Mouse (Mus musculus) neural tube, embryonic 12.5 days (tissue): ENCODE data around the gene Tenm4. TPM values are rescaled to one million over a fixed set of nuclear protein-coding genes. Genes with fewer than 3 reads are reported as not detected.

ENCODE experiments used
- ATAC-seq: fragments of 200-750 bp; cut with Nextera tagmentation; 2 replicates; pipeline ENCODE4 v1.8.0; 2017; ENCODE audit warnings: low read depth, mild to moderate bottlenecking, moderate TSS enrichment, moderate library complexity; ENCODE audit not compliant: low FRiP score
- H3K27ac ChIP-seq: fragments of 300-500 bp; sonication (generic); 2 replicates; pipeline ENCODE4 v1.5.1; 2016
- H3K27me3 ChIP-seq: fragments of 300-500 bp; sonication (generic); replicated peaks from 2 replicates; pipeline ENCODE4 v1.6.1; 2016; ENCODE audit warnings: mild to moderate bottlenecking
- H3K36me3 ChIP-seq: fragments of 300-500 bp; sonication (generic); 2 replicates; pipeline ENCODE4 v1.6.1; 2016; ENCODE audit warnings: mild to moderate bottlenecking
- H3K4me1 ChIP-seq: fragments of 300-500 bp; sonication (generic); 2 replicates; pipeline ENCODE4 v1.6.1; 2016
- H3K4me2 ChIP-seq: fragments of 300-500 bp; sonication (generic); replicated peaks from 2 replicates; pipeline ENCODE4 v1.6.1; 2016; ENCODE audit warnings: mild to moderate bottlenecking
- H3K4me3 ChIP-seq: fragments of 300-500 bp; sonication (generic); 2 replicates; pipeline ENCODE4 v1.5.1; 2016
- H3K9ac ChIP-seq: fragments of 300-500 bp; sonication (generic); 2 replicates; pipeline ENCODE4 v1.6.1; 2016; ENCODE audit warnings: mild to moderate bottlenecking
- H3K9me3 ChIP-seq: fragments of 300-500 bp; sonication (generic); 2 replicates; pipeline ENCODE4 v1.6.1; 2016; ENCODE audit warnings: mild to moderate bottlenecking
- WGBS: fragments of 180-500 bp; shearing (Covaris S2); methylation state at CpG from one replicate; pipeline ENCODE4 v1.1.7; 2016; 5-methylcytosine and 5-hydroxymethylcytosine counted together
- polyA plus RNA-seq: library from polyadenylated mRNA; unstranded; fragments of >200 nt; fragmentation: Nextera tagmentation; extraction: Ambion mirVana; gene quantifications from 2 replicates; pipeline ENCODE4 v1.2.1, GENCODE M21; 2016

The Tenm4 gene
- polyA plus RNA-seq, 1 experiment from 2014 or later, result 33.0 TPM

DNA sequence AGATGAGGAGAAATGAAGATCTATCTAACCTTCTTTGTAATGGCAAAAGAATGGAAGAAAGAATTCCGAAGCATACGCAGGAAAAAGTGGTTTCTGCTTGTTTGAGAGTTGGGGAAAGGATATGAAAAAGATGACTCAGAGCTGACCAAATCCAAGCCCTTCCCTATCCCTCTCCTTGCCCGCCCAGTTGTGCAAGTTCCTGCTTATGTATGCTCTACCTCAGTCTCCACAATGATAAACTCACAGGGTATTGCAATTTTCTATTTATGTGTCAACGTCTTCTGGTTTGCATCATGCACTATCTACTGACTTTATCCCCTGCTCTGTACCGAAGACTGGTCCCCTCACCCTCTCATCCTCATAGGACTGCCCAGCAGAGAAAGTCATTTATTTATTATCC, 339.4 kb downstream of the Tenm4 start:
- no peak for ATAC-seq
- Histone ChIP-seq H3K9me3 (no peaks in the 10 kb centered on the region), H3K4me3 (no peak overlapping the region), H3K27me3 (no peaks in the 10 kb centered on the region), H3K36me3 (no peaks in the 10 kb centered on the region), H3K4me1 (peaks cover 4% of the 10 kb centered on the region; the same call in 1 of the 2 replicates), H3K9ac (no peak overlapping the region), H3K4me2 (no peak overlapping the region), H3K27ac (no peak overlapping the region)
- 86% methylated on average over 5 of the region's 5 CpGs for WGBS

GRCm38 (mm10) chr7:96511018-96511609, 340.1 kb downstream of the Tenm4 start:
- H3K4me2 ChIP-seq, result no peak overlapping the region
- H3K27me3 ChIP-seq, result no peaks in the 10 kb centered on the region
- no peaks in the 10 kb centered on the region for H3K36me3 ChIP-seq
- no peak overlapping the region for H3K27ac ChIP-seq
- H3K4me3 ChIP-seq, result no peak overlapping the region
- ATAC-seq, result no peak
- 85% methylated on average over 7 of the region's 7 CpGs for WGBS
- H3K4me1 ChIP-seq, result peaks cover 4% of the 10 kb centered on the region; the same call in 1 of the 2 replicates
- H3K9ac ChIP-seq, result no peak overlapping the region
- no peaks in the 10 kb centered on the region for H3K9me3 ChIP-seq

- peaks cover 4% of the 10 kb centered on the region; the same call in 1 of the 2 replicates for H3K4me1 ChIP-seq
- no peaks in the 10 kb centered on the region for H3K9me3 ChIP-seq
- no peak overlapping the region for H3K4me3 ChIP-seq
- ATAC-seq, result no peak
- no peak overlapping the region for H3K27ac ChIP-seq
- H3K27me3 ChIP-seq, result no peaks in the 10 kb centered on the region
- no peak overlapping the region for H3K4me2 ChIP-seq
- WGBS, result 86% methylated on average over 14 of the region's 14 CpGs
- H3K9ac ChIP-seq, result no peak overlapping the region
- H3K36me3 ChIP-seq, result no peaks in the 10 kb centered on the region
Observed at GRCm38 (mm10) chr7:96511953-96512511, 341.0 kb downstream of the Tenm4 start.

- H3K9me3 ChIP-seq, result no peaks in the 10 kb centered on the region
- H3K4me2 ChIP-seq, result no peak overlapping the region
- no peak overlapping the region for H3K4me3 ChIP-seq
- H3K27me3 ChIP-seq, result no peaks in the 10 kb centered on the region
- WGBS, result 0% methylated on average over 2 of the region's 2 CpGs
- no peak for ATAC-seq
- H3K9ac ChIP-seq, result no peak overlapping the region
- no peak overlapping the region for H3K27ac ChIP-seq
- no peaks in the 10 kb centered on the region for H3K36me3 ChIP-seq
- H3K4me1 ChIP-seq, result no peaks in the 10 kb centered on the region
Observed at GRCm38 (mm10) chr7:96519216-96519615, 348.2 kb downstream of the Tenm4 start.

DNA sequence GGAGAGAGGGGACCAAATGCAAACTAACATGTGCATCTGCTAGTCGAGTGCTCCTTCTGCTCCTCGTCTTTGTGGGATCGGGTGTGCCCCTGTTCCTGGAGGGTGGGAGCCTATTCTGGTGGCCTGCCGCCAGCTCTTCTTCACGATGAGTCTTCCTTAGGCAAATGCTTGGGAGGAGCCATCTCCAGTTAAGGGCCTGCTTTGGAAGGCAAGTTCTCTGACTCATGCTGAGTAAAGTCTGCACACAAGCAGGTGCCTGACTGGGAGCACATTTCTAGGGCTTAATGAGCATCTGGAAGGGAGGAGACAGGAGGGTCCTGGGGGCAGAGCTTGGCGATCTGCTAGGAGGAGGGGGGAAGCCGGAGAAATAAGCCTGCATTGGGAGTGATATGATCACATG, 350.9 kb downstream of the Tenm4 start:
- no peaks in the 10 kb centered on the region for H3K4me1 ChIP-seq
- H3K9me3 ChIP-seq, result no peaks in the 10 kb centered on the region
- H3K27me3 ChIP-seq, result no peaks in the 10 kb centered on the region
- ATAC-seq, result no peak
- WGBS, result 77% methylated on average over 7 of the region's 7 CpGs
- H3K4me3 ChIP-seq, result no peak overlapping the region
- H3K9ac ChIP-seq, result no peak overlapping the region
- no peak overlapping the region for H3K4me2 ChIP-seq
- H3K27ac ChIP-seq, result no peak overlapping the region
- H3K36me3 ChIP-seq, result no peaks in the 10 kb centered on the region

DNA sequence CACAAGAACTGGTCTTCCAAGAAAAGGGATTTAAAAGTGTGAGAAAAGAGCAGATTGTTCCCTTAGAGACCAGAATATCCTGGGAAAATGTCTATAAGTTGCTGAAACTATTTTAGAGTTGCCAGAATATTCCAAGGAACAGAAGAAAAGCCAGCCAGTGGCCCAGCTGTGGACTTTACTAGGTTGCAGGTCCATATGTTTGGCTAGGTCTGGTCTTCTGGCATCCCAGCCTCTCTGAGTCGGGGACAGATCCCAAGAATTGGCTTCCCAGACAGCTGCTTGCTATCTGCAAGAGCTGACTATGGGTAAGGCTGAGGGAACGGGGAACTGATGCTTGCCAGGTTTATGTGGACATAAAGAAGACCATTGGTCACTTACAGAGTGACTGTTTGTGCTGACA, 352.6 kb downstream of the Tenm4 start:
- Histone ChIP-seq H3K4me3 (no peak overlapping the region), H3K36me3 (no peaks in the 10 kb centered on the region), H3K27me3 (no peaks in the 10 kb centered on the region), H3K4me1 (no peaks in the 10 kb centered on the region), H3K9me3 (no peaks in the 10 kb centered on the region), H3K27ac (no peak overlapping the region), H3K4me2 (no peak overlapping the region), H3K9ac (no peak overlapping the region)
- no peak for ATAC-seq
- WGBS, result 80% methylated on average over 2 of the region's 2 CpGs

GRCm38 (mm10) chr7:96524486-96525205, 353.6 kb downstream of the Tenm4 start:
- no peaks in the 10 kb centered on the region for H3K9me3 ChIP-seq
- no peaks in the 10 kb centered on the region for H3K36me3 ChIP-seq
- no peak overlapping the region for H3K4me2 ChIP-seq
- 78% methylated on average over 8 of the region's 8 CpGs for WGBS
- no peaks in the 10 kb centered on the region for H3K27me3 ChIP-seq
- ATAC-seq, result no peak
- no peak overlapping the region for H3K9ac ChIP-seq
- no peak overlapping the region for H3K27ac ChIP-seq
- no peaks in the 10 kb centered on the region for H3K4me1 ChIP-seq
- no peak overlapping the region for H3K4me3 ChIP-seq

GRCm38 (mm10) chr7:96525344-96525743, 354.3 kb downstream of the Tenm4 start:
- no peak overlapping the region for H3K9ac ChIP-seq
- no peaks in the 10 kb centered on the region for H3K9me3 ChIP-seq
- no peaks in the 10 kb centered on the region for H3K4me1 ChIP-seq
- no peak overlapping the region for H3K27ac ChIP-seq
- WGBS, result 67% methylated on average over 1 of the region's 1 CpGs
- no peaks in the 10 kb centered on the region for H3K27me3 ChIP-seq
- H3K4me3 ChIP-seq, result no peak overlapping the region
- ATAC-seq, result no peak
- no peak overlapping the region for H3K4me2 ChIP-seq
- H3K36me3 ChIP-seq, result no peaks in the 10 kb centered on the region

GRCm38 (mm10) chr7:96530571-96531426, 359.8 kb downstream of the Tenm4 start:
- ATAC-seq, result no peak
- Histone ChIP-seq H3K9me3 (no peaks in the 10 kb centered on the region), H3K27me3 (no peaks in the 10 kb centered on the region), H3K36me3 (no peaks in the 10 kb centered on the region), H3K9ac (no peak overlapping the region), H3K4me2 (no peak overlapping the region), H3K27ac (no peak overlapping the region), H3K4me3 (no peak overlapping the region), H3K4me1 (0 out of 2 replicates have a peak, but pooled peaks cover 7% of the 10 kb centered on the region)
- WGBS, result 55% methylated on average over 10 of the region's 10 CpGs

- Histone ChIP-seq H3K9me3 (no peaks in the 10 kb centered on the region), H3K36me3 (no peaks in the 10 kb centered on the region), H3K4me3 (no peak overlapping the region), H3K27ac (no peak overlapping the region), H3K4me1 (0 out of 2 replicates have a peak, but pooled peaks cover 10% of the 10 kb centered on the region), H3K4me2 (no peak overlapping the region), H3K27me3 (no peaks in the 10 kb centered on the region), H3K9ac (no peak overlapping the region)
- 32% methylated on average over 5 of the region's 5 CpGs for WGBS
- no peak for ATAC-seq
Observed at GRCm38 (mm10) chr7:96531954-96532737, 361.1 kb downstream of the Tenm4 start.

DNA sequence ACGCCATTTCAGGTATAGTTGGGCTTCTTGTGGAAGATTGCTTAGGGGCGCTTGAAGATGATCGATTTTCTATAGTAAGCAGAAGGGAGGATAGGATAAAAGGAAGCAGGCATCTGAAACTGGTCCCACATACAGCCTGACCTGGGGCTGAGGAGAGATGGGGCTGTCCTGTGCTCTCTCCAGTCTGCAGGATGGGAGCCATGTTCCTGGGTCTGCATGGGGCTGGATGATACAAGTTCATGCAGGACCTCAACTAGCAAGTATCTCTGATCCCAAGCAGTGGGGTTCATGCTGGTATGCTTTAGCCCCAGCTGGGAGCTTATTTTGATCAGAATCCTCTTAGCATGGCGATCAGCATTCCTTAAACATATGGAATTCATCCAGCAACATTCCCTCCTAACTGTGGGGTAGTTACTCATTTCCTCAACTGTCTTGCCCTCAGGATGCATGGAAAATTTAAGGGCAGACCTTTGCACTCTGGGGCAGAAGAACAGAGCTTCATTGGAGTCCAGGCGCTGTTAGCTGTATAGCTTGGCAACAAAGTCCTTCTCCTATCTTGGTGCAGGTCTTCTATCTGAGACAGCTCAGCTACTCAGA, 361.9 kb downstream of the Tenm4 start:
- Histone ChIP-seq H3K9me3 (no peaks in the 10 kb centered on the region), H3K27ac (no peak overlapping the region), H3K36me3 (no peaks in the 10 kb centered on the region), H3K4me1 (0 out of 2 replicates have a peak, but pooled peaks cover 10% of the 10 kb centered on the region), H3K9ac (no peak overlapping the region), H3K4me3 (no peak overlapping the region), H3K27me3 (no peaks in the 10 kb centered on the region), H3K4me2 (no peak overlapping the region)
- no peak for ATAC-seq
- WGBS, result 82% methylated on average over 5 of the region's 5 CpGs
